Mouse (Mus musculus) layer of hippocampus, adult 2 months (tissue): Measurements from ENCODE around the gene Nat8f5. TPM values are rescaled to one million over a fixed set of nuclear protein-coding genes. Genes with fewer than 3 reads are reported as not detected.
"Not testable (repeated sequence)": the region's sequence is repeated elsewhere in the genome, so short reads cannot be mapped to it uniquely, and the experiment has no call there.

Source experiments
- DNase-seq, 2 experiments: peaks; one replicate each; pipeline ENCODE4 v3.0.0; 2022; ENCODE audit warnings: low spot score in 2 of 2
- H3K27ac ChIP-seq: fragments of 200-600 bp; 2 replicates; pipeline ENCODE4 v1.8.1; 2022
- H3K4me3 ChIP-seq: fragments of 200-600 bp; 2 replicates; pipeline ENCODE4 v1.8.1; 2022; ENCODE audit warnings: mild to moderate bottlenecking
- CTCF ChIP-seq: fragments of 200-600 bp; conservative IDR thresholded peaks from 2 replicates; pipeline ENCODE4 v1.8.1; 2022; ENCODE audit warnings: antibody characterized with exemption, mild to moderate bottlenecking, moderate library complexity
- microRNA-seq, 2 experiments: library from miRNA; unstranded; fragments of <30 nt; microRNA quantifications; one replicate each; pipeline ENCODE4 v1.2.0; 2021
- total RNA-seq, 2 experiments: library from RNA; stranded (reverse); gene quantifications; 2 replicates each; pipeline ENCODE4 v1.2.3; 2021

The Nat8f5 gene
- total RNA-seq, 2 experiments from 2014 or later, result 5.6 to 6.8 TPM

GRCm38 (mm10) chr6:85829462-85829861 is 8.7 kb upstream of the Nat8f5 start:
- DNase-seq, result no peak
- no peak overlapping the region for H3K4me3 ChIP-seq
- no peak for TF ChIP-seq CTCF
- no peak overlapping the region for H3K27ac ChIP-seq

GRCm38 (mm10) chr6:85825886-85826285 is 5.1 kb upstream of the Nat8f5 start:
- Histone ChIP-seq H3K27ac (no peak overlapping the region), H3K4me3 (no peak overlapping the region)
- DNase-seq, result no peak
- TF ChIP-seq CTCF, result no peak

GRCm38 (mm10) chr6:85823382-85824090 is 2.8 kb upstream of the Nat8f5 start:
- Histone ChIP-seq H3K27ac (no peak overlapping the region), H3K4me3 (no peak overlapping the region)
- DNase-seq, result no peak
- no peak for TF ChIP-seq CTCF

- Histone ChIP-seq H3K4me3 (no peak overlapping the region), H3K27ac (no peak overlapping the region)
- DNase-seq, result no peak
- TF ChIP-seq CTCF, result no peak
Measured at GRCm38 (mm10) chr6:85822286-85822685, 1.5 kb upstream of the Nat8f5 start.

GRCm38 (mm10) chr6:85818338-85818737 is 2.4 kb downstream of the Nat8f5 start:
- DNase-seq, result no peak
- no peak overlapping the region for H3K27ac ChIP-seq
- no peak overlapping the region for H3K4me3 ChIP-seq
- no peak for TF ChIP-seq CTCF

- H3K4me3 ChIP-seq, result no peak overlapping the region
- no peak for TF ChIP-seq CTCF
- DNase-seq, result no peak
- H3K27ac ChIP-seq, result no peak overlapping the region
Measured at GRCm38 (mm10) chr6:85813339-85813738, 7.4 kb downstream of the Nat8f5 start.

- DNase-seq, H3K4me3 ChIP-seq, H3K27ac ChIP-seq: not testable (repeated sequence)
Measured at GRCm38 (mm10) chr6:85810942-85811537, 9.7 kb downstream of the Nat8f5 start.

- not testable (repeated sequence) for H3K27ac ChIP-seq, H3K4me3 ChIP-seq, DNase-seq
Measured at GRCm38 (mm10) chr6:85810514-85810913, 10.3 kb downstream of the Nat8f5 start.

- not testable (repeated sequence) for DNase-seq, H3K4me3 ChIP-seq, H3K27ac ChIP-seq
Measured at GRCm38 (mm10) chr6:85809784-85810183, 11.0 kb downstream of the Nat8f5 start.

GRCm38 (mm10) chr6:85803180-85803579 is 17.6 kb downstream of the Nat8f5 start:
- not testable (repeated sequence) for DNase-seq, H3K27ac ChIP-seq, H3K4me3 ChIP-seq

Small RNA genes within 50 kb of the gene (microRNA-seq; reads per million reads assigned to microRNA genes)
- 0 reads per million in 2 experiments for gene Mir6375

Other genes starting within 250 kb of the Nat8f5 start
- 1 to 10 TPM; 6.5 to 8.2 TPM for gene Alms1, start 233.4 kb downstream of the Nat8f5 start, total RNA-seq
- gene Nat8f7, start 107.8 kb downstream of the Nat8f5 start, total RNA-seq, result 1 to 10 TPM; 3.7 to 4.8 TPM
- 1 to 10 TPM; 1.2 to 3.0 TPM for gene Nat8f3, start 55.2 kb downstream of the Nat8f5 start, total RNA-seq
- gene Nat8f6, start within 50 bp of the Nat8f5 start, total RNA-seq, result 1 to 10 TPM in 1 of 2 experiments, under 1 TPM in 1; 0.88 to 1.7 TPM
- gene Nat8, start 11.1 kb upstream of the Nat8f5 start, total RNA-seq, result 1 to 10 TPM; 4.6 TPM
- 1 to 10 TPM; 2.6 to 3.0 TPM for gene Nat8f2, start 48.2 kb upstream of the Nat8f5 start, total RNA-seq
- 1 to 10 TPM; 7.7 to 7.9 TPM for gene Nat8f4, start 83.9 kb upstream of the Nat8f5 start, total RNA-seq
- gene Tprkb, start 90.9 kb upstream of the Nat8f5 start, total RNA-seq, result 10 to 100 TPM; 80.4 to 90.2 TPM
- gene Nat8f1, start 94.7 kb upstream of the Nat8f5 start, total RNA-seq, result 10 to 100 TPM; 30.2 to 31.2 TPM
- gene Dusp11, start 140.7 kb upstream of the Nat8f5 start, total RNA-seq, result 10 to 100 TPM; 77.9 to 85.5 TPM
- not detected for gene Figla, start 195.2 kb upstream of the Nat8f5 start, total RNA-seq
- 100 to 1,000 TPM; 277 to 286 TPM for gene Add2, start 207.7 kb upstream of the Nat8f5 start, total RNA-seq